Mouse (Mus musculus): Measurements from ENCODE around the gene Hdhd5. TPM values are rescaled to one million over a fixed set of nuclear protein-coding genes. Genes with fewer than 3 reads are reported as not detected.

Hdhd5 gene
- polyA plus RNA-seq, 1 experiment from 2014 or later: 15.6 TPM

- Histone ChIP-seq H3K9ac (no peak overlapping the region), H3K27me3 (ENCODE audit: insufficient read depth, low read length) (no peaks in the 10 kb centered on the region), H3K4me2 (no peak overlapping the region), H3K4me3 (ENCODE audit: low read depth, low read length) (no peak overlapping the region), H3K4me1 (ENCODE audit: insufficient read depth) (no peaks in the 10 kb centered on the region), H3K36me3 (ENCODE audit: insufficient read depth) (peaks cover 20% of the 10 kb centered on the region), H3K9me3 (ENCODE audit: low read depth, low read length) (no peaks in the 10 kb centered on the region), H3K27ac (ENCODE audit: low read depth) (no peak overlapping the region)
- DNase-seq (no peak), ATAC-seq (ENCODE audit: insufficient read depth) (no peak)
- 81% methylated on average over 8 of the region's 8 CpGs for WGBS
- TF ChIP-seq CTCF (IDR thresholded peaks at IDR 0.05; ENCODE audit: low read depth): no peak
These were observed 20.7 kb downstream of the Hdhd5 start for GRCm38 (mm10) chr6:120510425-120510824.

- no peak overlapping the region for H3K4me3 ChIP-seq (ENCODE audit: low read depth, low read length)
- DNase-seq (no peak), ATAC-seq (ENCODE audit: insufficient read depth) (no peak)
- H3K27me3 ChIP-seq (ENCODE audit: insufficient read depth, low read length): no peaks in the 10 kb centered on the region
- no peaks in the 10 kb centered on the region for H3K9me3 ChIP-seq (ENCODE audit: low read depth, low read length)
- WGBS: 74% methylated on average over 7 of the region's 7 CpGs
- no peak for TF ChIP-seq CTCF (IDR thresholded peaks at IDR 0.05; ENCODE audit: low read depth)
- no peak overlapping the region for H3K4me2 ChIP-seq
- H3K36me3 ChIP-seq (ENCODE audit: insufficient read depth): peaks cover 20% of the 10 kb centered on the region
- H3K27ac ChIP-seq (ENCODE audit: low read depth): no peak overlapping the region
- no peak overlapping the region for H3K9ac ChIP-seq
- H3K4me1 ChIP-seq (ENCODE audit: insufficient read depth): no peaks in the 10 kb centered on the region
These were observed 21.1 kb downstream of the Hdhd5 start for GRCm38 (mm10) chr6:120509975-120510374.

- H3K27ac ChIP-seq (ENCODE audit: low read depth): no peak overlapping the region
- H3K4me1 ChIP-seq (ENCODE audit: insufficient read depth): no peaks in the 10 kb centered on the region
- H3K4me2 ChIP-seq: no peak overlapping the region
- no peak for TF ChIP-seq CTCF (IDR thresholded peaks at IDR 0.05; ENCODE audit: low read depth)
- no peaks in the 10 kb centered on the region for H3K9me3 ChIP-seq (ENCODE audit: low read depth, low read length)
- H3K9ac ChIP-seq: no peak overlapping the region
- 81% methylated on average over 4 of the region's 4 CpGs for WGBS
- DNase-seq (no peak), ATAC-seq (ENCODE audit: insufficient read depth) (no peak)
- no peaks in the 10 kb centered on the region for H3K27me3 ChIP-seq (ENCODE audit: insufficient read depth, low read length)
- peaks cover 18% of the 10 kb centered on the region for H3K36me3 ChIP-seq (ENCODE audit: insufficient read depth)
- no peak overlapping the region for H3K4me3 ChIP-seq (ENCODE audit: low read depth, low read length)
These were observed 22.5 kb downstream of the Hdhd5 start for GRCm38 (mm10) chr6:120508645-120509044.

- H3K27me3 ChIP-seq (ENCODE audit: insufficient read depth, low read length): no peaks in the 10 kb centered on the region
- ATAC-seq (ENCODE audit: insufficient read depth): no peak
These were observed 25.6 kb downstream of the Hdhd5 start for GRCm38 (mm10) chr6:120505531-120505930.

GRCm38 (mm10) chr6:120504051-120504450 lies 27.1 kb downstream of the Hdhd5 start:
- DNase-seq: no peak
- ATAC-seq (ENCODE audit: insufficient read depth): no peak
- Histone ChIP-seq H3K27ac (ENCODE audit: low read depth) (no peak overlapping the region), H3K27me3 (ENCODE audit: insufficient read depth, low read length) (no peaks in the 10 kb centered on the region), H3K9ac (no peak overlapping the region), H3K36me3 (ENCODE audit: insufficient read depth) (peaks cover 1% of the 10 kb centered on the region; the same call in 1 of the 2 replicates), H3K4me1 (ENCODE audit: insufficient read depth) (no peaks in the 10 kb centered on the region), H3K9me3 (ENCODE audit: low read depth, low read length) (no peaks in the 10 kb centered on the region), H3K4me3 (ENCODE audit: low read depth, low read length) (no peak overlapping the region), H3K4me2 (no peak overlapping the region)
- TF ChIP-seq CTCF (IDR thresholded peaks at IDR 0.05; ENCODE audit: low read depth): no peak
- 49% methylated on average over 3 of the region's 3 CpGs for WGBS

More at GRCm38 (mm10) chr6:120505531-120505930, 25.6 kb downstream of the Hdhd5 start:
- no peak overlapping the region for H3K27ac ChIP-seq (ENCODE audit: low read depth)
- H3K4me3 ChIP-seq (ENCODE audit: low read depth, low read length): no peak overlapping the region
- TF ChIP-seq CTCF (IDR thresholded peaks at IDR 0.05; ENCODE audit: low read depth): no peak
- H3K4me2 ChIP-seq: no peak overlapping the region
- no peak overlapping the region for H3K9ac ChIP-seq
- no peaks in the 10 kb centered on the region for H3K4me1 ChIP-seq (ENCODE audit: insufficient read depth)
- H3K9me3 ChIP-seq (ENCODE audit: low read depth, low read length): no peaks in the 10 kb centered on the region
- H3K36me3 ChIP-seq (ENCODE audit: insufficient read depth): peaks cover 12% of the 10 kb centered on the region
- WGBS: 71% methylated on average over 4 of the region's 4 CpGs
- peak; percentile 48 for DNase-seq

GRCm38 (mm10) chr6:120496544-120496943 lies 34.6 kb downstream of the Hdhd5 start:
- TF ChIP-seq CTCF (IDR thresholded peaks at IDR 0.05; ENCODE audit: low read depth): no peak
- no peak overlapping the region for H3K9ac ChIP-seq
- ATAC-seq (ENCODE audit: insufficient read depth): no peak
- H3K4me3 ChIP-seq (ENCODE audit: low read depth, low read length): no peak overlapping the region
- peaks cover 22% of the 10 kb centered on the region for H3K27me3 ChIP-seq (ENCODE audit: insufficient read depth, low read length)
- 63% methylated on average over 3 of the region's 3 CpGs for WGBS
- no peak overlapping the region for H3K27ac ChIP-seq (ENCODE audit: low read depth)
- DNase-seq: no peak
- H3K9me3 ChIP-seq (ENCODE audit: low read depth, low read length): no peaks in the 10 kb centered on the region
- no peaks in the 10 kb centered on the region for H3K36me3 ChIP-seq (ENCODE audit: insufficient read depth)
- 0 out of 2 replicates have a peak, but pooled peaks cover 6% of the 10 kb centered on the region for H3K4me1 ChIP-seq (ENCODE audit: insufficient read depth)
- H3K4me2 ChIP-seq: no peak overlapping the region

- no peak within 1 kb of the TSS for H3K27ac ChIP-seq (ENCODE audit: low read depth)
These were observed 37.5 kb downstream of the Hdhd5 start, which contains the start of gene Tmem121b for GRCm38 (mm10) chr6:120493374-120494181. Tmem121b (minus strand) TSS chr6:120493807.

More at GRCm38 (mm10) chr6:120493374-120494181, 37.5 kb downstream of the Hdhd5 start, which contains the start of gene Tmem121b:
- TF ChIP-seq CTCF (IDR thresholded peaks at IDR 0.05; ENCODE audit: low read depth): no peak
- H3K4me1 ChIP-seq (ENCODE audit: insufficient read depth): 0 out of 2 replicates have a peak, but pooled peaks cover 9% of the 10 kb centered on the region
- H3K9me3 ChIP-seq (ENCODE audit: low read depth, low read length): no peaks in the 10 kb centered on the region
- DNase-seq: peak; percentile 82
- peak within 1 kb of the TSS; percentile 59 for H3K4me3 ChIP-seq (ENCODE audit: low read depth, low read length)
- no peaks in the 10 kb centered on the region for H3K36me3 ChIP-seq (ENCODE audit: insufficient read depth)
- H3K27me3 ChIP-seq (ENCODE audit: insufficient read depth, low read length): peaks cover 26% of the 10 kb centered on the region
- peak; percentile 77 for ATAC-seq (ENCODE audit: insufficient read depth)
- under 1% methylated on average over 74 of the region's 84 CpGs for WGBS
- H3K9ac ChIP-seq: peak within 1 kb of the TSS; percentile 49
- H3K4me2 ChIP-seq: peak within 1 kb of the TSS; percentile 99

Measured in lung, embryonic 14.5 days (tissue).